ENCODE assay signal across 8 mouse cellular contexts in genomic region chr11:95042096-95042495, GRCm38 (mm10). TPM values are rescaled to one million over a fixed set of nuclear protein-coding genes. Genes with fewer than 3 reads are reported as not detected.
A peak's percentile ranks its signal among the peaks of the same experiment; 100 is the strongest.
DNase-seq lines count a peak whose midpoint lies in the region; ATAC-seq and TF ChIP-seq lines count a peak whose summit lies in the region.

No protein-coding gene starts in this region.

- no peak overlapping the region for H3K27ac ChIP-seq in forebrain, embryonic 16.5 days (ENCODE audit: low read length)

- TF ChIP-seq POLR2A in lung, adult 2 months (IDR thresholded peaks at IDR 0.05; ENCODE audit: borderline replicate concordance, extremely low read depth, low read depth, low read length) = peak; percentile 68; the same call in 1 of the 2 replicates

- TF ChIP-seq CTCF in lung, adult 2 months (IDR thresholded peaks at IDR 0.05; ENCODE audit: insufficient read depth, low read length) = peak; percentile 64

- peak; percentile 92 for DNase-seq in MN1 (ENCODE audit: low spot score)
- DNase-seq in cerebellum, adult 18-20 months = peak; percentile 90 to 93
- peak; percentile 87 to 88 for DNase-seq in heart, postnatal 36 days
- peak; percentile 72 to 92 for DNase-seq in layer of hippocampus, adult 18-20 months (ENCODE audit: low spot score in 2 of 2)
- DNase-seq in lung, adult 2 months = peak; percentile 78
- DNase-seq in testis, postnatal 14 days (ENCODE audit: low spot score) = peak; percentile 69

- intact Hi-C loops in heart, postnatal 36 days (cut with DNase I) = no loop called here

- peak; percentile 27 for ATAC-seq in forebrain, embryonic 16.5 days
- ATAC-seq in neutrophil, adult 5-6 weeks (ENCODE audit: extremely low read depth, insufficient number of reproducible peaks, low FRiP score, poor library complexity, severe bottlenecking) = 0 out of 2 replicates have a peak, but pooled peaks have one; percentile 24

- H3K4me1 ChIP-seq in forebrain, embryonic 16.5 days (replicated peaks; ENCODE audit: control insufficient read depth, insufficient read depth, low read length) = peaks cover 20% of the 10 kb centered on the region
- H3K4me1 ChIP-seq in lung, adult 2 months (ENCODE audit: control insufficient read depth, insufficient read depth, low read length) = no peaks in the 10 kb centered on the region

- H3K4me3 ChIP-seq in forebrain, embryonic 16.5 days (replicated peaks; ENCODE audit: low read length) = peak overlapping the region; percentile 89
- H3K4me3 ChIP-seq in lung, adult 2 months (replicated peaks; ENCODE audit: extremely low read depth, low read depth, low read length) = peak overlapping the region; percentile 67

- H3K9ac ChIP-seq in forebrain, embryonic 16.5 days (replicated peaks; ENCODE audit: low read depth, low read length) = peak overlapping the region; percentile 32; the same call in 1 of the 2 replicates

- no peaks in the 10 kb centered on the region for H3K9me3 ChIP-seq in forebrain, embryonic 16.5 days (ENCODE audit: control insufficient read depth, low read length)

- WGBS in forebrain, embryonic 16.5 days = under 1% methylated on average over 11 of the region's 11 CpGs
- WGBS in lung, adult 2 months = 0% methylated on average over 11 of the region's 11 CpGs

- H3K4me2 ChIP-seq in forebrain, embryonic 16.5 days (ENCODE audit: low read length) = peak overlapping the region; percentile 92

- H3K36me3 ChIP-seq in forebrain, embryonic 16.5 days (ENCODE audit: control insufficient read depth, insufficient read depth) = no peaks in the 10 kb centered on the region

- no peaks in the 10 kb centered on the region for H3K27me3 ChIP-seq in forebrain, embryonic 16.5 days (replicated peaks; ENCODE audit: control insufficient read depth, insufficient read depth, low read length)

RNA-seq across cellular contexts. Expression of gene Pdk2, which starts 0.9 kb away (rescaled TPM):
- 27.6 and 29.2 TPM in 2 replicates for polyA plus RNA-seq in forebrain, embryonic 16.5 days (2015; fragmentation: Nextera tagmentation; extraction: Ambion mirVana)
- total RNA-seq in heart, postnatal 36 days (2021) = 100 to 1,000 TPM; 439 to 481 TPM
- total RNA-seq in layer of hippocampus, adult 18-20 months (2021) = 100 to 1,000 TPM; 137 to 142 TPM
- 53.0 and 67.3 TPM in 2 replicates for polyA plus RNA-seq in lung, adult 2 months (2012; rRNA removed)
- total RNA-seq in neutrophil, adult 5-6 weeks (2017) = 2.9 and 5.2 TPM in 2 replicates

RNA-seq across cellular contexts. Expression of gene Samd14, which starts 32.4 kb away (rescaled TPM):
- 123 and 134 TPM in 2 replicates for polyA plus RNA-seq in forebrain, embryonic 16.5 days (2015; fragmentation: Nextera tagmentation; extraction: Ambion mirVana)
- 1 to 10 TPM; 1.2 to 1.3 TPM for total RNA-seq in heart, postnatal 36 days (2021)
- total RNA-seq in layer of hippocampus, adult 18-20 months (2021) = 10 to 100 TPM; 38.2 to 42.8 TPM
- polyA plus RNA-seq in lung, adult 2 months (2012; rRNA removed) = 5.9 and 7.0 TPM in 2 replicates
- 0.81 and 3.1 TPM in 2 replicates for total RNA-seq in neutrophil, adult 5-6 weeks (2017)

RNA-seq across cellular contexts. Expression of gene Itga3, which starts 34.5 kb away (rescaled TPM):
- 6.3 and 8.5 TPM in 2 replicates for polyA plus RNA-seq in forebrain, embryonic 16.5 days (2015; fragmentation: Nextera tagmentation; extraction: Ambion mirVana)
- total RNA-seq in heart, postnatal 36 days (2021) = 10 to 100 TPM; 11.2 to 11.4 TPM
- 10 to 100 TPM; 11.2 to 14.0 TPM for total RNA-seq in layer of hippocampus, adult 18-20 months (2021)
- polyA plus RNA-seq in lung, adult 2 months (2012; rRNA removed) = 181 and 187 TPM in 2 replicates
- 0.23 and 1.2 TPM in 2 replicates for total RNA-seq in neutrophil, adult 5-6 weeks (2017)

RNA-seq across cellular contexts. Expression of gene Ppp1r9b, which starts 51.3 kb away (rescaled TPM):
- 22.0 and 22.4 TPM in 2 replicates for polyA plus RNA-seq in forebrain, embryonic 16.5 days (2015; fragmentation: Nextera tagmentation; extraction: Ambion mirVana)
- 10 to 100 TPM; 46.3 to 50.8 TPM for total RNA-seq in heart, postnatal 36 days (2021)
- total RNA-seq in layer of hippocampus, adult 18-20 months (2021) = 1,000 to 10,000 TPM in 1 of 2 experiments, 100 to 1,000 TPM in 1; 993 to 1,036 TPM
- 58.7 and 67.7 TPM in 2 replicates for polyA plus RNA-seq in lung, adult 2 months (2012; rRNA removed)
- total RNA-seq in neutrophil, adult 5-6 weeks (2017) = 118 and 120 TPM in 2 replicates

Comparison
In these comparisons a context has a peak if more than half of its experiments do, and no peak if none do; other contexts are left out.
1. RNA of gene Pdk2, which starts 0.9 kb away (total RNA-seq): 439 to 481 TPM in heart, postnatal 36 days and 137 to 142 TPM in layer of hippocampus, adult 18-20 months; 2.9 to 5.2 TPM in neutrophil, adult 5-6 weeks; every median in the first group is over 10 times any median in the second.
2. Peak in every context shown above with its lines, with median percentiles within 50 percentile points of each other: DNase-seq.